Mouse (Mus musculus): ENCODE measurements around the gene Dab2ip. TPM values are rescaled to one million over a fixed set of nuclear protein-coding genes. Genes with fewer than 3 reads are reported as not detected.

Gene Dab2ip
- polyA plus RNA-seq, 1 experiment = 9.8 TPM

- 23% methylated on average over 5 of the region's 5 CpGs for WGBS
- peaks cover 10% of the 10 kb centered on the region for H3K4me1 ChIP-seq (ENCODE audit: control insufficient read depth, insufficient read depth, low read length)
- H3K4me3 ChIP-seq (replicated peaks; ENCODE audit: control insufficient read depth, low read depth, low read length) = no peak overlapping the region
- no peak overlapping the region for H3K27ac ChIP-seq (ENCODE audit: control insufficient read depth, insufficient read depth, low read depth, low read length, poor library complexity)
- no peak for TF ChIP-seq CTCF (IDR thresholded peaks at IDR 0.05; ENCODE audit: control insufficient read depth, insufficient read depth, low read length)
- no peak for TF ChIP-seq POLR2A (IDR thresholded peaks at IDR 0.05; ENCODE audit: borderline replicate concordance, control insufficient read depth, low read depth, low read length)
These were observed 170.6 kb downstream of the Dab2ip start for GRCm38 (mm10) chr2:35728633-35729032.

- WGBS = 30% methylated on average over 16 of the region's 16 CpGs
- TF ChIP-seq POLR2A (IDR thresholded peaks at IDR 0.05; ENCODE audit: borderline replicate concordance, control insufficient read depth, low read depth, low read length) (peak; percentile 60; the same call in 1 of the 2 replicates), CTCF (IDR thresholded peaks at IDR 0.05; ENCODE audit: control insufficient read depth, insufficient read depth, low read length) (peak; percentile 22; the same call in 1 of the 2 replicates)
- 0 out of 2 replicates have a peak overlapping the region, but pooled peaks have one; percentile 10 for H3K27ac ChIP-seq (ENCODE audit: control insufficient read depth, insufficient read depth, low read depth, low read length, poor library complexity)
- H3K4me3 ChIP-seq (replicated peaks; ENCODE audit: control insufficient read depth, low read depth, low read length) = no peak overlapping the region
- H3K4me1 ChIP-seq (ENCODE audit: control insufficient read depth, insufficient read depth, low read length) = peaks cover 11% of the 10 kb centered on the region
These were observed 171.3 kb downstream of the Dab2ip start for GRCm38 (mm10) chr2:35729077-35730065.

GRCm38 (mm10) chr2:35731671-35732449 is 173.8 kb downstream of the Dab2ip start:
- 14% methylated on average over 18 of the region's 18 CpGs for WGBS
- H3K27ac ChIP-seq (ENCODE audit: control insufficient read depth, insufficient read depth, low read depth, low read length, poor library complexity) = no peak overlapping the region
- no peak overlapping the region for H3K4me3 ChIP-seq (replicated peaks; ENCODE audit: control insufficient read depth, low read depth, low read length)
- H3K4me1 ChIP-seq (ENCODE audit: control insufficient read depth, insufficient read depth, low read length) = peaks cover 11% of the 10 kb centered on the region
- TF ChIP-seq POLR2A (IDR thresholded peaks at IDR 0.05; ENCODE audit: borderline replicate concordance, control insufficient read depth, low read depth, low read length) = no peak
- TF ChIP-seq CTCF (IDR thresholded peaks at IDR 0.05; ENCODE audit: control insufficient read depth, insufficient read depth, low read length) = no peak

- TF ChIP-seq CTCF (IDR thresholded peaks at IDR 0.05; ENCODE audit: control insufficient read depth, insufficient read depth, low read length) (peak; percentile 58; the same call in 1 of the 2 replicates), POLR2A (IDR thresholded peaks at IDR 0.05; ENCODE audit: borderline replicate concordance, control insufficient read depth, low read depth, low read length) (no peak)
- peaks cover 5% of the 10 kb centered on the region for H3K4me1 ChIP-seq (ENCODE audit: control insufficient read depth, insufficient read depth, low read length)
These were observed 176.9 kb downstream of the Dab2ip start for GRCm38 (mm10) chr2:35735001-35735400.

GRCm38 (mm10) chr2:35736061-35736460 is 178.0 kb downstream of the Dab2ip start:
- no peak overlapping the region for H3K4me3 ChIP-seq (replicated peaks; ENCODE audit: control insufficient read depth, low read depth, low read length)
- TF ChIP-seq POLR2A (IDR thresholded peaks at IDR 0.05; ENCODE audit: borderline replicate concordance, control insufficient read depth, low read depth, low read length) (no peak), CTCF (IDR thresholded peaks at IDR 0.05; ENCODE audit: control insufficient read depth, insufficient read depth, low read length) (no peak)
- peaks cover 3% of the 10 kb centered on the region; the same call in 1 of the 2 replicates for H3K4me1 ChIP-seq (ENCODE audit: control insufficient read depth, insufficient read depth, low read length)
- no peak overlapping the region for H3K27ac ChIP-seq (ENCODE audit: control insufficient read depth, insufficient read depth, low read depth, low read length, poor library complexity)
- 64% methylated on average over 2 of the region's 2 CpGs for WGBS

More at GRCm38 (mm10) chr2:35735001-35735400, 176.9 kb downstream of the Dab2ip start:
- no peak overlapping the region for H3K4me3 ChIP-seq (replicated peaks; ENCODE audit: control insufficient read depth, low read depth, low read length)
- H3K27ac ChIP-seq (ENCODE audit: control insufficient read depth, insufficient read depth, low read depth, low read length, poor library complexity) = no peak overlapping the region
- 92% methylated on average over 2 of the region's 2 CpGs for WGBS

GRCm38 (mm10) chr2:35737467-35738027 is 179.5 kb downstream of the Dab2ip start:
- Histone ChIP-seq H3K4me1 (ENCODE audit: control insufficient read depth, insufficient read depth, low read length) (peaks cover 2% of the 10 kb centered on the region; the same call in 1 of the 2 replicates), H3K4me3 (replicated peaks; ENCODE audit: control insufficient read depth, low read depth, low read length) (no peak overlapping the region), H3K27ac (ENCODE audit: control insufficient read depth, insufficient read depth, low read depth, low read length, poor library complexity) (no peak overlapping the region)
- WGBS = 65% methylated on average over 7 of the region's 7 CpGs
- no peak for TF ChIP-seq POLR2A (IDR thresholded peaks at IDR 0.05; ENCODE audit: borderline replicate concordance, control insufficient read depth, low read depth, low read length)
- no peak for TF ChIP-seq CTCF (IDR thresholded peaks at IDR 0.05; ENCODE audit: control insufficient read depth, insufficient read depth, low read length)

- Histone ChIP-seq H3K4me3 (replicated peaks; ENCODE audit: control insufficient read depth, low read depth, low read length) (no peak overlapping the region), H3K27ac (ENCODE audit: control insufficient read depth, insufficient read depth, low read depth, low read length, poor library complexity) (no peak overlapping the region), H3K4me1 (ENCODE audit: control insufficient read depth, insufficient read depth, low read length) (no peaks in the 10 kb centered on the region; the same call in 1 of the 2 replicates)
- TF ChIP-seq POLR2A (IDR thresholded peaks at IDR 0.05; ENCODE audit: borderline replicate concordance, control insufficient read depth, low read depth, low read length) (no peak), CTCF (IDR thresholded peaks at IDR 0.05; ENCODE audit: control insufficient read depth, insufficient read depth, low read length) (no peak)
- 70% methylated on average over 13 of the region's 13 CpGs for WGBS
These were observed 181.7 kb downstream of the Dab2ip start for GRCm38 (mm10) chr2:35739669-35740254.
